Mouse (Mus musculus): ENCODE results near the gene Tfr2. TPM values are rescaled to one million over a fixed set of nuclear protein-coding genes. Genes with fewer than 3 reads are reported as not detected.
"Not testable (repeated sequence)": the region's sequence is repeated elsewhere in the genome, so short reads cannot be mapped to it uniquely, and the experiment has no call there.

Tfr2 gene
- total RNA-seq, 2 experiments from 2014 or later: 5.8 to 7.5 TPM

GRCm38 (mm10) chr5:137613550-137613949, 43.9 kb downstream of the Tfr2 start, which contains the start of gene Pcolce:
Gene Pcolce (minus strand): TSS chr5:137613784.
- ATAC-seq (replicated peaks; ENCODE audit: poor library complexity, severe bottlenecking): no peak

- ATAC-seq (replicated peaks; ENCODE audit: poor library complexity, severe bottlenecking): not testable (repeated sequence)
These were observed 45.3 kb downstream of the Tfr2 start for GRCm38 (mm10) chr5:137614921-137615320.

DNA sequence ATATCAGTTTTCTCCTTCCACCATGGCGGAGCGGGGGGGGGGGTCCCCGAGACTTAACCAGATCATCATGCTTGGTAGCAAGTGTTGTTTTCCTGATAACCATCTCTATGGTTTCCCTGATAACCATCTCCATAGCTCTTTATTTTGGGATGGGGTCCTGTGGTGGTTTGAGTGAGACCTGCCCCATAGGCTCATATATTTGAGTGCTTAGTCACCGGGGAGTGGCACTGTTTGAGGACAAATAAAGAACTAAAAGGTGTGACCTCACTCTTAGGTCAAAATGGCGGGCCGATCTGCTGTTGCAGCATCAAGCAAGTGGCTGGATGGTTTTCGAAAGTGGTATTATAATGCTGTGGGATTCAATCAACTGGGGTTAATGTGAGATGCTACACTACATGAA, 45.7 kb downstream of the Tfr2 start:
- ATAC-seq (replicated peaks; ENCODE audit: poor library complexity, severe bottlenecking): no peak

- ATAC-seq (replicated peaks; ENCODE audit: poor library complexity, severe bottlenecking): peak; percentile 13
These were observed 54.4 kb downstream of the Tfr2 start for GRCm38 (mm10) chr5:137623937-137624530.

DNA sequence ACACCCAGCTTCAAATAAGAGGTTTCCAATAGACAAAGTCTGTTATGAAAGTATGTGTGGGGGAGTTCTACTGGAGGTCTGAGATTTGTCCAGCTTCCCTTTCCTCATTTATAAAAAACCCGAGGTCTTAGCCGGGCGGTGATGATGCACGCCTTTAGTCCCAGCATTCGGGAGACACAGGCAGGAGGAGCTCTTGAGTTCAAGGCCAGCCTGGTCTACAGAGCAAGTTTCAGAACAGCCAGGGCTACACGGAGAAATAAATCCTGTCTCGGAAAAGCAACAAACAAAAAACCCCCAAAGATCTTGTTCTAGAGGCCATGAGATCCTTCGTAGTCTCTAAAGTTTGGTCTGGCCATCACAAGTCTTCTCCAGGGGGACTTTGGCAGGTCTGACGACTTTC, 58.4 kb downstream of the Tfr2 start:
- ATAC-seq (replicated peaks; ENCODE audit: poor library complexity, severe bottlenecking): no peak

DNA sequence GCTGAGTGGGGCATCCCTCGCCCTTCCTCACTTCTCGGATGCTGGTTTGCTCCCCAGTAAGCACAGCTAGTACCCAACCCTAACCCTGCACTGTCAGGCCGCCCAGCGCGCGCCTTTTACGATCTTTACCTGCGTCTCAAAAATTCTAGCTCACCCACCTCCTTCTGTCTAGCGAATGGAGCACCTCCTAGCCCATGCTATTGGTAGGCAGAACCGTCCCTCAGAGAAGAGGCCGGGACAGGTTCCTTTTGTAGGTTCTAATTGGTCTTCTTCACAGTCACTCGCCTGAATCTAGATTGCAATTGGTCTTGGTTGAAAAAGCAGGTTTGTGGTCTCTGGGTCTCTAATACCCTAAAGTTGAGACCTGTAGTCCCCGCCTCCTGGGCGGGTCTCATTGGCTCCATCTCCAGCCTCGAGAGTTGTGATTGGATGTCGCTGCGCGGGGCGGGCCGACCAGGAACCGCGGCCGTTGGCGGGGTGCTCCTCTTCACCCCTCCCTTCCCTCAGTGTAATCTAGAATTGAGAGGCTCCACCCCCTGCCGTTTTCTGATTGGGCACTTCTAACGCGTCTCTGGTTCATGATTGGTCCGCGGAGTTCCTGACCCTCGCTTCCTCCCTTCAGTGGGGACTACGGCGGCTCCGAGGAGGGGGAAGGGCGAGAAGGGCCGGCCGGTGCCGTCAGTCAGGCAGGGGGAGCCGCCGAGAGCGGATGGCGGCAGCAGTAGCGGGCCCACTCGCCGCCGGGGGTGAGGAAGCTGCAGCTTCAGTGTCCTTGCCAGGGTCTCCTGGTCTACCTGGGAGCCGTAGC, 59.1 kb downstream of the Tfr2 start, which contains the start of the genes Fbxo24, Lrch4 and Gm20605:
Fbxo24 (minus strand) TSS at position 505 of the 808 bp plus-strand sequence.
Lrch4 (plus strand) TSS at position 624 of the 808 bp plus-strand sequence.
Gm20605 (plus strand) TSS at position 678 of the 808 bp plus-strand sequence.
- peak; percentile 72 for ATAC-seq (replicated peaks; ENCODE audit: poor library complexity, severe bottlenecking)

- peak; percentile 7 for ATAC-seq (replicated peaks; ENCODE audit: poor library complexity, severe bottlenecking)
These were observed 59.7 kb downstream of the Tfr2 start for GRCm38 (mm10) chr5:137629306-137629721.

GRCm38 (mm10) chr5:137629906-137630545, 60.4 kb downstream of the Tfr2 start:
- no peak for ATAC-seq (replicated peaks; ENCODE audit: poor library complexity, severe bottlenecking)

DNA sequence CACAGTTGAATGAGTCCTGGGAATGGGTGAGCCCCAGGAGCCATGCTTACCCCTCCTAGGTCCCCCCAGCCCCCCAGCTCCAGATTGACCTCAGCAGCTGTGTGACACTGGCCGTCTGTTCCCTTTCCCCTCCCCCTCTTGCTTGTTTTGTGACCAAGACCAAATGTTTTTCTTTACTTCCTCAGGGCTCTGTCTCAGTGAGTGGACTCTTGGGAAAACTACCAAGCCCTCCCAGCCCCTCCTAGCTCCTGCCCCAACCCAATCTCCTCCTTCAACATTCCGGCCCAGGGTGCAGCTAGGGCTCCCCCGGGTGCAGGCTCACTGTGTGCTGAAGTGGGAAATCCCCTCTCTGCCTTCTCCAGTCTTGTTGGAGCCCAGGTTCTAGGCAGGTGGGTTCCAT, 61.0 kb downstream of the Tfr2 start:
- ATAC-seq (replicated peaks; ENCODE audit: poor library complexity, severe bottlenecking): no peak

DNA sequence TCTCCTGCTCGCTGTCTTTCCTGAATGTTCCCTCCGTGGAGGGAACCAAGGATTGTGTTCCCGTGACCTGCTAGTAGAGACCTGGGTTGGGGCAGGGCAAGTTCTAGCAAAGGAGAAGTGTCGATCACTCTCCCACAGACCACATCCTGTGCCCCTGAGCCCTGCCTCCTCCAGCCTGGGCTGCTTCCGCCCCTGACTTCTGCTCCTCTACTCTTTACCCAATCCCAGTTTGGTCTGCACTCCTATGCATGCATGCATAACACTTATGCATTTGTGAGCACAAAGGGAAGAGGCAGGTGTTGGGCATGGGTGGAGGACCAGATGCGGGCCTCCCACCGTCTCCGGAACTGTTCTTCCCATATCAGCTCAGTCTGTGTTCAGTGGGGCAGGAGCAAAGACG, 61.5 kb downstream of the Tfr2 start:
- ATAC-seq (replicated peaks; ENCODE audit: poor library complexity, severe bottlenecking): peak; percentile 59

- ATAC-seq (replicated peaks; ENCODE audit: poor library complexity, severe bottlenecking): no peak
These were observed 62.0 kb downstream of the Tfr2 start for GRCm38 (mm10) chr5:137631591-137631990.

- no peak for ATAC-seq (replicated peaks; ENCODE audit: poor library complexity, severe bottlenecking)
These were observed 63.9 kb downstream of the Tfr2 start for GRCm38 (mm10) chr5:137633397-137634084.

Other genes with a start within 250 kb of the Tfr2 start
- gene Slc12a9, start 236.2 kb upstream of the Tfr2 start, total RNA-seq (2014; fragmentation: Nextera tagmentation): 16.3 and 26.3 TPM in 2 replicates
- 6.5 and 6.6 TPM in 2 replicates for gene Slc12a9, start 236.2 kb upstream of the Tfr2 start, total RNA-seq (2017)
- not detected in 2 replicates for gene Ephb4, start 219.7 kb upstream of the Tfr2 start, total RNA-seq (2014; fragmentation: Nextera tagmentation)
- not detected in 2 replicates for gene Ephb4, start 219.7 kb upstream of the Tfr2 start, total RNA-seq (2017)
- gene Zan, start 92.8 kb upstream of the Tfr2 start, total RNA-seq (2014; fragmentation: Nextera tagmentation): 0.66 and 4.7 TPM in 2 replicates
- 0.04 and 0.05 TPM in 2 replicates for gene Zan, start 92.8 kb upstream of the Tfr2 start, total RNA-seq (2017)
- gene Pop7, start 67.3 kb upstream of the Tfr2 start, total RNA-seq (2014; fragmentation: Nextera tagmentation): 31.2 and 36.5 TPM in 2 replicates
- gene Pop7, start 67.3 kb upstream of the Tfr2 start, total RNA-seq (2017): 18.3 and 28.9 TPM in 2 replicates
- gene Gigyf1, start 51.3 kb upstream of the Tfr2 start, total RNA-seq (2014; fragmentation: Nextera tagmentation): 21.0 and 21.7 TPM in 2 replicates
- 5.2 and 7.7 TPM in 2 replicates for gene Gigyf1, start 51.3 kb upstream of the Tfr2 start, total RNA-seq (2017)
- not detected in 2 replicates for gene Epo, start 36.6 kb upstream of the Tfr2 start, total RNA-seq (2014; fragmentation: Nextera tagmentation)
- gene Epo, start 36.6 kb upstream of the Tfr2 start, total RNA-seq (2017): not detected in 2 replicates
- 335 and 473 TPM in 2 replicates for gene Gnb2, start 36.3 kb upstream of the Tfr2 start, total RNA-seq (2014; fragmentation: Nextera tagmentation)
- gene Gnb2, start 36.3 kb upstream of the Tfr2 start, total RNA-seq (2017): 226 and 299 TPM in 2 replicates
- gene Actl6b, start 16.3 kb upstream of the Tfr2 start, total RNA-seq (2014; fragmentation: Nextera tagmentation): not detected in 2 replicates
- gene Actl6b, start 16.3 kb upstream of the Tfr2 start, total RNA-seq (2017): not detected in 2 replicates
- gene Mospd3, start 31.2 kb downstream of the Tfr2 start, total RNA-seq (2014; fragmentation: Nextera tagmentation): 146 and 159 TPM in 2 replicates
- gene Mospd3, start 31.2 kb downstream of the Tfr2 start, total RNA-seq (2017): 4.0 and 7.4 TPM in 2 replicates
- gene Pcolce, start 43.9 kb downstream of the Tfr2 start, total RNA-seq (2014; fragmentation: Nextera tagmentation): not detected in 2 replicates
- 0.62 TPM in 1 of 2 replicates, not detected in the other for gene Pcolce, start 43.9 kb downstream of the Tfr2 start, total RNA-seq (2017)
- not detected in 2 replicates for gene Fbxo24, start 59.2 kb downstream of the Tfr2 start, total RNA-seq (2014; fragmentation: Nextera tagmentation)
- not detected in 2 replicates for gene Fbxo24, start 59.2 kb downstream of the Tfr2 start, total RNA-seq (2017)
- 57.4 and 73.0 TPM in 2 replicates for gene Lrch4, start 59.3 kb downstream of the Tfr2 start, total RNA-seq (2014; fragmentation: Nextera tagmentation)
- 34.6 and 42.2 TPM in 2 replicates for gene Lrch4, start 59.3 kb downstream of the Tfr2 start, total RNA-seq (2017)
- gene Gm20605, start 59.3 kb downstream of the Tfr2 start, total RNA-seq (2014; fragmentation: Nextera tagmentation): 13.2 and 16.4 TPM in 2 replicates
- 0.62 and 3.6 TPM in 2 replicates for gene Gm20605, start 59.3 kb downstream of the Tfr2 start, total RNA-seq (2017)
- 32.1 and 55.2 TPM in 2 replicates for gene Sap25, start 71.5 kb downstream of the Tfr2 start, total RNA-seq (2014; fragmentation: Nextera tagmentation)
- 9.7 and 20.8 TPM in 2 replicates for gene Sap25, start 71.5 kb downstream of the Tfr2 start, total RNA-seq (2017)
- gene Irs3, start 75.9 kb downstream of the Tfr2 start, total RNA-seq (2014; fragmentation: Nextera tagmentation): not detected in 2 replicates
- gene Irs3, start 75.9 kb downstream of the Tfr2 start, total RNA-seq (2017): not detected in 2 replicates
- gene Agfg2, start 114.9 kb downstream of the Tfr2 start, total RNA-seq (2014; fragmentation: Nextera tagmentation): 13.7 and 15.0 TPM in 2 replicates
- gene Agfg2, start 114.9 kb downstream of the Tfr2 start, total RNA-seq (2017): 10.7 and 13.9 TPM in 2 replicates
- not detected in 2 replicates for gene Nyap1, start 171.8 kb downstream of the Tfr2 start, total RNA-seq (2014; fragmentation: Nextera tagmentation)
- gene Nyap1, start 171.8 kb downstream of the Tfr2 start, total RNA-seq (2017): not detected in 2 replicates
- 71.5 and 78.5 TPM in 2 replicates for gene Tsc22d4, start 175.9 kb downstream of the Tfr2 start, total RNA-seq (2014; fragmentation: Nextera tagmentation)
- 57.5 and 74.8 TPM in 2 replicates for gene Tsc22d4, start 175.9 kb downstream of the Tfr2 start, total RNA-seq (2017)
- 29.4 and 36.7 TPM in 2 replicates for gene Ppp1r35, start 209.0 kb downstream of the Tfr2 start, total RNA-seq (2014; fragmentation: Nextera tagmentation)
- 22.9 and 24.1 TPM in 2 replicates for gene Ppp1r35, start 209.0 kb downstream of the Tfr2 start, total RNA-seq (2017)
- gene Mepce, start 217.8 kb downstream of the Tfr2 start, total RNA-seq (2014; fragmentation: Nextera tagmentation): 33.9 and 35.2 TPM in 2 replicates
- gene Mepce, start 217.8 kb downstream of the Tfr2 start, total RNA-seq (2017): 14.5 and 48.4 TPM in 2 replicates
- 1.0 and 2.6 TPM in 2 replicates for gene Zcwpw1, start 218.0 kb downstream of the Tfr2 start, total RNA-seq (2014; fragmentation: Nextera tagmentation)
- gene Zcwpw1, start 218.0 kb downstream of the Tfr2 start, total RNA-seq (2017): 12.7 and 13.0 TPM in 2 replicates

All from granulocyte monocyte progenitor cell, adult 5-6 weeks (primary cell).